Mouse (Mus musculus): Measurements from ENCODE around the gene Mbd3. TPM values are rescaled to one million over a fixed set of nuclear protein-coding genes. Genes with fewer than 3 reads are reported as not detected.

Mbd3 gene
- 134 and 140 TPM in 2 replicates for polyA plus RNA-seq (2016; fragmentation: Nextera tagmentation; extraction: Ambion mirVana)

DNA sequence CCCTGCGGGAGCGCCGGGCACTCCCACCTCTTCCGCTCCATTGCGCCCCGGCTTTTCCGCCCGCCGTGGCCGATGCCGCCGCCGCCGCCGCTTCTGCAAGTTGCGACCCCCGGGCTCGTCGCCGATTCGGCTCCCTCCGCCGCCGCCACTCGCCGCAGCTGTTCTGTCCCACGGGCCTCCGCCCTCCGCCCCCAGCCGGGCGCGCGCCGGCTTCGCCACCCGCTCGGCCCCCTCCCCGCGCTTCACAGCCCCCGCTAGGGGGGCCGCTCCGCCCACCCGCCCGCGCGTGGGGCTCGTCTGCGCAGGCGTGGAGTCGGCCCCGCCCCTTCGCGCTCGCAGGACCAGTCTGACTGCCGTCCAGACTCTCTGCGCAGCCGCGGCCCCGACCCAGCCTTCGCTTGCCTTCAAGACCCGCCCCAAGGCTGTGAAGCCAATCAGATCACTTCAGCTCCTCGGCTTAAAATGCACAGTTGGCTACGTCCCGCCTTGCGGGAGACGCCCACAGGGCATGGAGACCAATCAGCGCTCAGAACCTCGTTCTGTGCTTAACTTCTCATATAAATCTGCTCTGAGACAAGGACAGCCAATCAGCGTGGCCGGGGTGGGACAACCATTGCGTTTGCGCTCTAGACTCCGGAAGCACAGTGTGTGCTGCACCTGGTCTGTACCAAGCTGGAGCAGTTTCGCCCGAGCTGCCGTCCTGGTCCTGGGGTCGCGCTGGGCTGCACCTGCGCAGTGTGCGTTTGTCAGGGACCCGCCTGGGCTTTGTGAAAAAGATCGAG lies at the start of gene Mbd3:
TSS of gene Mbd3 (minus strand) at position 360 of the 782 bp plus-strand sequence.
- Histone ChIP-seq H3K9me3 (replicated peaks) (no peaks in the 10 kb centered on the region), H3K4me3 (peak within 1 kb of the TSS; percentile 82), H3K4me2 (peak within 1 kb of the TSS; percentile 95), H3K27ac (peak within 1 kb of the TSS; percentile 99), H3K4me1 (peaks cover 62% of the 10 kb centered on the region), H3K36me3 (peaks cover 60% of the 10 kb centered on the region), H3K27me3 (replicated peaks) (no peaks in the 10 kb centered on the region), H3K9ac (peak within 1 kb of the TSS; percentile 96)
- WGBS (ENCODE audit: insufficient replicate concordance) = under 1% methylated on average over 81 of the region's 82 CpGs
- ATAC-seq = peak; percentile 93

DNA sequence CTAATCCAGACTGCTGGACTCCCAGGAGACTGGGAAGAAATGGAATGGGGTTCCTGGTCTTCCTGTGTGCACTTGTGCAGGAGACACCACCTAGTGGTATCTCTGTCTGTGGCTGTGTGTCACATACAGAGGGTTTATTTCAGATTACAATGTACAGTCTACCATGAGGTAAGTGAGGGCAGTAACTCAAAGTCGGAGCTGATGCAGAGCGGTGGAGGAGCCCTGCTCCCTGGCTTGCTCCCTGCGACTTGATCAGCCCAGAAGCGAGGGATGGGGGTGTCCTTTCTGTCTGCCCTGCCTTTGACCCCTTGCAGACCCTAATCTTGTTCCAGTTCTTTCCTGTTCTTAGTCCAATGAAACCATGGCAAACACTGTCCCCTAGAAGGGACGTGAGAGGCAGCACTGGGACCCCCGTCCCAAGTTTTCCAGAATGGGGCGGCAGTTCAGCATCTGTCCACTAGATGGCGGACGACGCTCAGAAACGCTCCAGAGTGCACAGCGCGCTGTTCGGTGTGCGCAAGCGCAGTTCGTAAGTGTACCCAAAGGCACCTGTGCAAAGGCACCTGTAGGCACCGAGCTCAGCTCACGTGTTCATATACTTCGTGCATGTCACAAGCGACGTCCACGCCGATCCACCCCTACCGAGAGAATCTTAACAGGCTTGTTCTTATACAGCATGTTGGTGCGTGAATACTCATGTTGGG lies 46.7 kb upstream of the Mbd3 start:
- Histone ChIP-seq H3K9ac (no peak overlapping the region), H3K36me3 (no peaks in the 10 kb centered on the region), H3K4me3 (no peak overlapping the region), H3K27me3 (replicated peaks) (peaks cover 40% of the 10 kb centered on the region), H3K4me1 (peaks cover 78% of the 10 kb centered on the region), H3K27ac (no peak overlapping the region), H3K9me3 (replicated peaks) (no peaks in the 10 kb centered on the region), H3K4me2 (peak overlapping the region; percentile 38)
- 6% methylated on average over 26 of the region's 26 CpGs for WGBS (ENCODE audit: insufficient replicate concordance)
- peak; percentile 59; the same call in 1 of the 2 replicates for ATAC-seq

DNA sequence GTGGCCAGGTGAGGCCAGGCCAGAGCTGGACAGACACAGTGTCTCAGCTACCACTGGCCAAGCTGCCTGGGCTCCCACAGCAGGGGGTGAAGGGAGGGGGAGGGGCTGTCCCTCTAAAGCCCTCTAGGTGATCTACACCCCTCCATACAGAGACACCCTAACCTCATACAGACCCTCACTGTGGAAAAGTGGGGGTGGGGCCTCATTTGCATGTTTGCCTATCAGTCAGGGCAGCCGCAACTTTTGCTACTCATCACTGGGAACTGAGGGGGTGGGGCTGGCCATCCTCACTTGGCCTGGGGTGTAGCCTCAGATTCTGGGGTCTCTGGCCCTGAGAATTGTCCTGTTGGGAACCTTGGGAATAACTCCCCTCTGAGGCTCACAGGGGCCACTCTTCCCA lies 45.7 kb upstream of the Mbd3 start:
- Histone ChIP-seq H3K4me1 (peaks cover 68% of the 10 kb centered on the region), H3K4me3 (no peak overlapping the region), H3K9me3 (replicated peaks) (no peaks in the 10 kb centered on the region), H3K36me3 (no peaks in the 10 kb centered on the region), H3K27ac (no peak overlapping the region; the same call in 1 of the 2 replicates), H3K27me3 (replicated peaks) (peaks cover 38% of the 10 kb centered on the region), H3K9ac (no peak overlapping the region), H3K4me2 (no peak overlapping the region)
- WGBS (ENCODE audit: insufficient replicate concordance) = 35% methylated on average over 1 of the region's 1 CpGs
- ATAC-seq = no peak

GRCm38 (mm10) chr10:80444339-80445045 lies 45.1 kb upstream of the Mbd3 start:
- H3K4me1 ChIP-seq = peaks cover 64% of the 10 kb centered on the region
- H3K36me3 ChIP-seq = no peaks in the 10 kb centered on the region
- no peak overlapping the region; the same call in 1 of the 2 replicates for H3K27ac ChIP-seq
- H3K4me2 ChIP-seq = no peak overlapping the region
- H3K27me3 ChIP-seq (replicated peaks) = peaks cover 38% of the 10 kb centered on the region
- no peak overlapping the region for H3K4me3 ChIP-seq
- H3K9me3 ChIP-seq (replicated peaks) = no peaks in the 10 kb centered on the region
- 39% methylated on average over 5 of the region's 5 CpGs for WGBS (ENCODE audit: insufficient replicate concordance)
- H3K9ac ChIP-seq = no peak overlapping the region; the same call in 1 of the 2 replicates
- no peak for ATAC-seq

DNA sequence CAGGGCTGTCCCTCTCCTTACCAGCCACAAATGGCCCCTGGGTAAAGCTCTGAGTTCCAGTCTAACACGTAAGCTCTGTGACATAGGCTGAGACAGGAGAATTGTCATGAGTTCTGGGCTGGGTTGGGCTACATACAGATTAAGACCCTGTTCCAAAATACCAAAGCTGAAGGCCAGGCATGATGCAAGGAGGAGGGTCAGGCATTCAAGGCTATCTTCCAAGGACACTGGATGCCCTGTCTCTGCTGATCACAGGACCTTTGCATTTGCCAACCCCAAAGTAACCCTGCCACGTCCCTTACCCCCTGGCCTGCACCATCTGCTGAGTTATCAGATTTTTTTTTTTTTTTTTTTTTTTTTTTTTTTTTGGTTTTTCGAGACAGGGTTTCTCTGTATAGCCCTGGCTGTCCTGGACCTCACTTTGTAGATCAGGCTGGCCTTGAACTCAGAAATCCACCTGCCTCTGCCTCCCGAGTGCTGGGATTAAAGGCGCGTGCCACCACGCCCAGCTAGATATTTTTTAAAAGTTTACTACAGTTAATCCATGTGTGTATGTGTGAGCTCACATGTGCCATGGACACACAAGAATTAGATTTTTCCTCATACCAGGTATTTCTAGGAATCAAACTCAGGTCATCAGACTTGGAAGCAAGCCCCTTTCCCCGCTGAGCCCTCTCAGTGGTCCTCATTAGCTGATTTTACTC lies 44.4 kb upstream of the Mbd3 start:
- Histone ChIP-seq H3K36me3 (no peaks in the 10 kb centered on the region), H3K4me3 (no peak overlapping the region), H3K27ac (no peak overlapping the region), H3K4me2 (no peak overlapping the region), H3K4me1 (peaks cover 63% of the 10 kb centered on the region), H3K9me3 (replicated peaks) (no peaks in the 10 kb centered on the region), H3K9ac (no peak overlapping the region), H3K27me3 (replicated peaks) (peaks cover 35% of the 10 kb centered on the region)
- ATAC-seq = no peak
- WGBS (ENCODE audit: insufficient replicate concordance) = 84% methylated on average over 7 of the region's 8 CpGs

- 53% methylated on average over 2 of the region's 2 CpGs for WGBS (ENCODE audit: insufficient replicate concordance)
- ATAC-seq = no peak
Measured at GRCm38 (mm10) chr10:80442989-80443388, 43.6 kb upstream of the Mbd3 start.

GRCm38 (mm10) chr10:80441598-80441997 lies 42.2 kb upstream of the Mbd3 start:
- Histone ChIP-seq H3K4me1 (peaks cover 54% of the 10 kb centered on the region), H3K27ac (no peak overlapping the region), H3K9me3 (replicated peaks) (no peaks in the 10 kb centered on the region), H3K4me3 (no peak overlapping the region), H3K36me3 (no peaks in the 10 kb centered on the region), H3K4me2 (no peak overlapping the region), H3K9ac (no peak overlapping the region), H3K27me3 (replicated peaks) (peaks cover 28% of the 10 kb centered on the region)
- ATAC-seq = no peak
- 48% methylated on average over 8 of the region's 8 CpGs for WGBS (ENCODE audit: insufficient replicate concordance)

More at GRCm38 (mm10) chr10:80442989-80443388, 43.6 kb upstream of the Mbd3 start:
- Histone ChIP-seq H3K9me3 (replicated peaks) (no peaks in the 10 kb centered on the region), H3K36me3 (no peaks in the 10 kb centered on the region), H3K4me2 (no peak overlapping the region), H3K4me3 (no peak overlapping the region), H3K4me1 (peaks cover 57% of the 10 kb centered on the region), H3K27ac (peak overlapping the region; percentile 21; the same call in 1 of the 2 replicates), H3K27me3 (replicated peaks) (peaks cover 35% of the 10 kb centered on the region), H3K9ac (no peak overlapping the region)

- Histone ChIP-seq H3K27me3 (replicated peaks) (peaks cover 21% of the 10 kb centered on the region), H3K36me3 (no peaks in the 10 kb centered on the region), H3K9ac (no peak overlapping the region), H3K4me2 (no peak overlapping the region), H3K4me1 (peaks cover 54% of the 10 kb centered on the region), H3K27ac (no peak overlapping the region), H3K9me3 (replicated peaks) (no peaks in the 10 kb centered on the region), H3K4me3 (no peak overlapping the region)
- no peak for ATAC-seq
Measured at GRCm38 (mm10) chr10:80440031-80440430, 40.7 kb upstream of the Mbd3 start.

- 66% methylated on average over 4 of the region's 4 CpGs for WGBS (ENCODE audit: insufficient replicate concordance)
- Histone ChIP-seq H3K27me3 (replicated peaks) (peaks cover 14% of the 10 kb centered on the region), H3K4me2 (no peak overlapping the region), H3K27ac (no peak overlapping the region), H3K9ac (no peak overlapping the region), H3K9me3 (replicated peaks) (no peaks in the 10 kb centered on the region), H3K36me3 (no peaks in the 10 kb centered on the region), H3K4me3 (no peak overlapping the region), H3K4me1 (peaks cover 49% of the 10 kb centered on the region)
- ATAC-seq = no peak
Measured at GRCm38 (mm10) chr10:80437973-80438372, 38.6 kb upstream of the Mbd3 start.

DNA sequence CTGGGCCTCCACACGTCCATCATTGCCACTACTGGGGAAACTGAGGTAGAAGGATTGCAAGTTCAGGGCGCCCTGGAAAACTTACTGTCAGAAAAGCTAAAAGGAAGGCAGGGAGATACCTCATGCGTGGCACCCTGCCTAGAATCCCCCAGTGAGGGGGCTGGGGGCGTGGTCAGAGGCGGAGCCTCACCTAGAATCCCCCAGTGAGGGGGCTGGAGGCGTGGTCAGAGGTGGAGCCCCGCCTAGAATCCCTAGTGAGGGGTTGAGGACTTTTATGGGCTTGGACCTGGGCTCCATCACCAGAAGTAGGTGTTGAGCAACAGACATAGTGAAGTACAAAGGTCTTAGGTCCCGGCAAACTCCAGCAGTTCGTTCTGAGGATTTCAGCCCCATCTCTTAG lies 36.9 kb upstream of the Mbd3 start:
- Histone ChIP-seq H3K27ac (peak overlapping the region; percentile 95), H3K9me3 (replicated peaks) (no peaks in the 10 kb centered on the region), H3K9ac (peak overlapping the region; percentile 67), H3K36me3 (peaks cover 3% of the 10 kb centered on the region; the same call in 1 of the 2 replicates), H3K4me3 (0 out of 2 replicates have a peak overlapping the region, but pooled peaks have one; percentile 8), H3K4me1 (peaks cover 55% of the 10 kb centered on the region), H3K27me3 (replicated peaks) (peaks cover 14% of the 10 kb centered on the region), H3K4me2 (peak overlapping the region; percentile 87)
- 22% methylated on average over 9 of the region's 9 CpGs for WGBS (ENCODE audit: insufficient replicate concordance)
- no peak for ATAC-seq

- 42% methylated on average over 7 of the region's 7 CpGs for WGBS (ENCODE audit: insufficient replicate concordance)
- Histone ChIP-seq H3K9me3 (replicated peaks) (no peaks in the 10 kb centered on the region), H3K9ac (peak overlapping the region; percentile 67), H3K36me3 (peaks cover 8% of the 10 kb centered on the region), H3K27ac (peak overlapping the region; percentile 95), H3K4me3 (0 out of 2 replicates have a peak overlapping the region, but pooled peaks have one; percentile 8), H3K4me1 (peaks cover 60% of the 10 kb centered on the region), H3K27me3 (replicated peaks) (peaks cover 14% of the 10 kb centered on the region), H3K4me2 (peak overlapping the region; percentile 87)
- ATAC-seq = peak; percentile 28
Measured at GRCm38 (mm10) chr10:80435764-80436163, 36.4 kb upstream of the Mbd3 start.

All from liver, embryonic 12.5 days (tissue).